15 mouse cellular contexts compared by ENCODE assay signal in genomic region chr8:94804546-94805340, GRCm38 (mm10). TPM values are rescaled to one million over a fixed set of nuclear protein-coding genes. Genes with fewer than 3 reads are reported as not detected.
"Had no signal": no experiment of that assay in that cellular context is flagged by ENCODE, and none has a peak within 500 bp of the region (broad histone marks: within the 10 kb centered on the region; RNA-seq: fewer than 3 reads in every experiment).

No protein-coding gene starts in this region.

- H3K9me3 ChIP-seq: limb, embryonic 10.5 days; liver, embryonic 15.5 days; midbrain, embryonic 12.5 days had no signal

- H3K4me3 ChIP-seq: left cerebral cortex, adult 2 months; limb, embryonic 10.5 days; liver, embryonic 15.5 days; midbrain, embryonic 12.5 days had no signal

- H3K27ac ChIP-seq: limb, embryonic 10.5 days; liver, embryonic 15.5 days; midbrain, embryonic 12.5 days had no signal

- H3K9ac ChIP-seq: liver, embryonic 15.5 days; lung, embryonic 14.5 days; midbrain, embryonic 12.5 days had no signal

- H3K4me1 ChIP-seq: limb, embryonic 10.5 days had no signal

- H3K36me3 ChIP-seq: limb, embryonic 10.5 days; liver, embryonic 15.5 days; midbrain, embryonic 12.5 days had no signal

- H3K4me2 ChIP-seq: liver, embryonic 15.5 days; lung, embryonic 14.5 days; midbrain, embryonic 12.5 days had no signal

- ATAC-seq: midbrain, embryonic 16.5 days had no signal

- DNase-seq: kidney, adult 11 months; kidney, postnatal 10 days; lung, embryonic 14.5 days; lung, postnatal 10 days; lung, postnatal 4 days; right cerebral cortex, postnatal 14 days; thymus, adult 18-20 months; thymus, postnatal 14 days had no signal

RNA-seq across cellular contexts. Expression of gene Ccl17, which starts 5.5 kb away (rescaled TPM):
- polyA plus RNA-seq: kidney, embryonic 14.5 days; limb, embryonic 10.5 days; liver, embryonic 15.5 days; lung, embryonic 14.5 days; midbrain, embryonic 12.5 days; stomach, embryonic 14.5 days had no signal
